Mouse (Mus musculus): Measurements from ENCODE around the gene Cdc42bpg.

DNA sequence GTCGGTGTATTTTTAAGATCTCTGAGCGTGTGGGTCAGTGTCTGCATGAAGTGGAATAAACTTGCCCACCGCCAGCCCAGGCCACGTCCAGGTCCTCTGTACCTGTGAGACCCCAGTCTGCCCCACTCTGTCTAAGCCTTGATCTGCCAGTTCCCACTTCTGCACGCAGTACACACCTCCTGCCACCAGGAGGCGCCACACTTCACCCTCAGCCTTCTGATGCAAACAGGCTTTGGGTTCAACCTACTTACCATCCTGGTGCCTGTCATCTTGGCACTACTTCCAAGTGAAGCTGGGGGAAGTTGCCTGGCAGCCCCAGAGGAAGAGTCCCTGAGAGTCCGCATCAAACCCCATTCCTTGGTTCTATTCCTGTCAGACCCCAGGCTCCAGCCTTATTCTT, 44.0 kb upstream of the Cdc42bpg start:
- TF ChIP-seq POLR2A (IDR thresholded peaks at IDR 0.05; ENCODE audit: borderline replicate concordance, extremely low read depth, low read depth, low read length), result no peak
- TF ChIP-seq CTCF (IDR thresholded peaks at IDR 0.05; ENCODE audit: insufficient read depth, low read length), result peak; percentile 98
